Mouse (Mus musculus) liver, embryonic 16.5 days (tissue): ENCODE results near the gene Cfc1. TPM values are rescaled to one million over a fixed set of nuclear protein-coding genes. Genes with fewer than 3 reads are reported as not detected.
"Not testable (repeated sequence)": the region's sequence is repeated elsewhere in the genome, so short reads cannot be mapped to it uniquely, and the experiment has no call there.

Experiments used
- ATAC-seq: fragments of 200-750 bp; cut with Nextera tagmentation; 2 replicates; pipeline ENCODE4 v1.8.0; 2017; ENCODE audit warnings: low read depth, mild to moderate bottlenecking, moderate number of reproducible peaks, moderate library complexity
- H3K27ac ChIP-seq: fragments of 300-500 bp; sonication (generic); 2 replicates; pipeline ENCODE4 v1.5.1; 2014; ENCODE audit warnings: mild to moderate bottlenecking, low read length
- H3K27me3 ChIP-seq: fragments of 300-500 bp; sonication (generic); 2 replicates; pipeline ENCODE4 v1.6.1; 2014; ENCODE audit warnings: low read depth, low read length, mixed read lengths; ENCODE audit not compliant: control insufficient read depth, insufficient read depth
- H3K36me3 ChIP-seq: fragments of 300-500 bp; sonication (generic); 2 replicates; pipeline ENCODE4 v1.6.1; 2014; ENCODE audit warnings: mild to moderate bottlenecking; ENCODE audit not compliant: control insufficient read depth, insufficient read depth
- H3K4me1 ChIP-seq: fragments of 300-500 bp; sonication (generic); 2 replicates; pipeline ENCODE4 v1.6.1; 2014; ENCODE audit warnings: low read depth, low read length, mixed read lengths; ENCODE audit not compliant: control insufficient read depth
- H3K4me2 ChIP-seq: fragments of 300-500 bp; sonication (generic); 2 replicates; pipeline ENCODE4 v1.6.1; 2014; ENCODE audit warnings: low read depth, low read length, mixed read lengths
- H3K4me3 ChIP-seq: fragments of 300-500 bp; sonication (generic); 2 replicates; pipeline ENCODE4 v1.5.1; 2014; ENCODE audit warnings: low read depth, mild to moderate bottlenecking, low read length
- H3K9ac ChIP-seq: fragments of 300-500 bp; sonication (generic); 2 replicates; pipeline ENCODE4 v1.6.1; 2014; ENCODE audit warnings: low read depth, low read length
- H3K9me3 ChIP-seq: fragments of 300-500 bp; sonication (generic); replicated peaks from 2 replicates; pipeline ENCODE4 v1.6.1; 2016; ENCODE audit warnings: low read length; ENCODE audit not compliant: control insufficient read depth
- WGBS: fragments of 180-500 bp; shearing (Covaris S2); extraction: QIAGEN DNeasy Blood & Tissue Kit; methylation state at CpG from one replicate; pipeline ENCODE4 v1.1.7; 2014; ENCODE audit not compliant: insufficient replicate concordance; 5-methylcytosine and 5-hydroxymethylcytosine counted together
- polyA plus RNA-seq: library from polyadenylated mRNA; unstranded; fragments of >200 nt; fragmentation: Nextera tagmentation; extraction: Ambion mirVana; gene quantifications from 2 replicates; pipeline ENCODE4 v1.2.1, GENCODE M21; 2015

The Cfc1 gene
- not detected in 2 replicates for polyA plus RNA-seq

DNA sequence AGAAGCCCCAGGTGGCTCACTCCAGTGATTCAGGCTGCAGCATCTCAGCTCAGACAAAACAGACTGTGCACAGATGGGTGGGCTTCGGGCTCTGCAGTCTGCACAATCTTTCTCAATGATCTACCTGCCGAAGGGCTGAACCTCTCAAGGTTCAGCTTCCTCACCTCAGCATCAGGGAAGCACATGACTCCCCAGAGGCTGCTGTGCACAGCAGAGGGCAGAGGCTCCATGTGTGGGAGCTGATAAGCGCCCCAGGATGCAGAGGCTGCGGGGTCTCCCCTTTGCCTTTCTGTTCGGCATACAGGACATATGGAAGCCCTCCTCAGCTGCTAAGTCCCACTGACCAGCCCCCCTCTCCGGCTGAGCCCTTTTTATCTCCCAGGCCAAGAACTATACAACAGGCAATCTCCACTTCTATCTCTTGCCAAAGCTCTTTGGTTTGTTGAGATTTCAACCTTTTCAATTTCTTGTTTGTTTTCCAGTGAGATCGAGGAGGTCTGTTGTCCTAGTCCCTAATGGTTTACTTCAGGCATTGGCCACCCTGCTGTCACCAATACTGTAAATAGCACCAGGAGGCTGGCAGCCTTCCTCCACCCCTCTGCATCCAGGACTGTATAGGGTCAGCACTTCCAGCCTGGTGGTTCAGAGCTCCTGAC, at the start of gene Cfc1:
Gene Cfc1 (plus strand): TSS at position 606 of the 656 bp plus-strand sequence.
- H3K4me2 ChIP-seq, H3K9ac ChIP-seq, H3K4me3 ChIP-seq, H3K9me3 ChIP-seq, ATAC-seq, H3K36me3 ChIP-seq, H3K27ac ChIP-seq, H3K4me1 ChIP-seq: not testable (repeated sequence)
- peaks cover 18% of the 10 kb centered on the region for H3K27me3 ChIP-seq
- WGBS, result 9% methylated on average over 7 of the region's 7 CpGs

DNA sequence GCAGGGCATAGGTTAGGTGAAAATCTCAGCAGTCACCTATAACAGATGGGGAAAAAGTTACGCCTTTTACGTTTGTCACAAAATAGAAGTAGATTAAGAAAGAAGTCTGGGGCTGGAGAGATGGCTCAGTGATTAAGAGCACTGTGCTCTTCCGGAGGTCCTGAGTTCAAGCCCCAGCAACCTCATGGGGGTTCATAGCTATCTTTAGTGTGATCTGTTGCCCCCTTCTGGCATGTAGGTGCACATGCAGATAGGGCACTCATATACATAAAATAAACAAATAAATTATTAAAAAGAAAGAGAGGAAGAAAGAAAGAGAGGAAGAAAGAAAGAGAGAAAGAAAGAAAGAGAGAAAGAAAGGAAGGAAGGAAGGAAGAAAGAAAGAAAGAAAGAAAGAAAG, 48.1 kb upstream of the Cfc1 start:
- Histone ChIP-seq H3K4me1 (no peaks in the 10 kb centered on the region; the same call in 1 of the 2 replicates), H3K4me3 (no peak overlapping the region), H3K9me3 (no peaks in the 10 kb centered on the region), H3K9ac (no peak overlapping the region), H3K27ac (no peak overlapping the region), H3K4me2 (no peak overlapping the region), H3K36me3 (no peaks in the 10 kb centered on the region), H3K27me3 (no peaks in the 10 kb centered on the region)
- WGBS, result 74% methylated on average over 3 of the region's 3 CpGs
- no peak for ATAC-seq

DNA sequence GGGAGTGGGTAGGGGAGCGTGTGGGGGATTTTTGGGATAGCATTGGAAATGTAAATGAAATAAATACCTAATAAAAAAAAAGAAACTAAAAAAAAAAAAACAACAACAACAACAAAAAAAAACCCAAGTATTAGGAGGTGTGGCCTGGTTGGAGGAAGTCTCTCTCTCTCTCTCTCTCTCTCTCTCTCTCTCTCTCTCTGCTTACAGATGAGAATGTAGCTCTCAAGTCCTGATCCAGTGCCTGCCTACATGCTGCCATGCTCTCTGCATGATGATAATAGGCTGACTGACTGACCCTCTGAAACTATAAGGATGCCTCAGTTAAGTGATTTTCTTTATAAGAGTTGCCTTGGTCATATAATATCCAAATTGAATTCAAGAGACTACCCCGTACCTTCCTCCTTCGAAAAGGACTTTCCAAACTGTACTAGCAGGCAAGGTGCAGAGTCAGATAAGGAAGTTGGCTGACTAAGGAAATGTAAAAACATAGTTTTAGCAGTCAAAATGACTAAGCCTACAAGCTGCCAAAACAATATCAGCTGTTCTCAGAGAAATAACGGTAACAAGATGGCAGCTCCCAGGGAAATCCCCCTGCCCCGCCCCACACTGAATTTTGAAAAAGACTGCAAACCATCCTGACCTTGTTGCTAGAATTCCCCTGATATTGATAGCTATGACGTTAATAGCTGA, 45.5 kb upstream of the Cfc1 start:
- H3K36me3 ChIP-seq, result no peaks in the 10 kb centered on the region
- no peak overlapping the region for H3K4me2 ChIP-seq
- ATAC-seq, result no peak
- H3K4me3 ChIP-seq, result no peak overlapping the region
- 35% methylated on average over 6 of the region's 6 CpGs for WGBS
- H3K9ac ChIP-seq, result no peak overlapping the region
- no peaks in the 10 kb centered on the region; the same call in 1 of the 2 replicates for H3K4me1 ChIP-seq
- no peaks in the 10 kb centered on the region for H3K9me3 ChIP-seq
- H3K27ac ChIP-seq, result no peak overlapping the region
- H3K27me3 ChIP-seq, result no peaks in the 10 kb centered on the region

DNA sequence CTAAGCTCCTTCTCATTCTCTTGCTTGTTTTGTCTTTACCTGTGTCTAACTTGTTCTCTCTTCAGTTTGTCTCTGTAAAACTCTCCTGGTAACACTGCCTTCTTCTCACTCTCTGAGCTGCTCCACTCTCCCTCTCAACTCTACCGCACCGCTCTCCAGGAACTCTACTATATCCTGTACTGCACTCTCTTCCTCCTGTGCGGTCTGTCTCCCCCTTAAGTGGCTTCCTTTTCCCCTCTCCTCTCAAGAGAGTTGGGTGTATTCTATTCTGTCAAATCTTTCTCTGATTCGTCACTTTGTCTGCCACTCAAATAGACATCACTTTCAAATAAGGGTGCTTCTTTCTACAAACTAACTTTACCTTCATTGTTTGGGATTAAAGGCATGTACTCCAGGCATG, 44.0 kb upstream of the Cfc1 start:
- Histone ChIP-seq H3K27ac (no peak overlapping the region), H3K27me3 (no peaks in the 10 kb centered on the region), H3K4me2 (no peak overlapping the region), H3K4me3 (no peak overlapping the region), H3K36me3 (no peaks in the 10 kb centered on the region), H3K9me3 (no peaks in the 10 kb centered on the region), H3K4me1 (no peaks in the 10 kb centered on the region), H3K9ac (no peak overlapping the region)
- no peak for ATAC-seq
- WGBS, result 48% methylated on average over 4 of the region's 4 CpGs

DNA sequence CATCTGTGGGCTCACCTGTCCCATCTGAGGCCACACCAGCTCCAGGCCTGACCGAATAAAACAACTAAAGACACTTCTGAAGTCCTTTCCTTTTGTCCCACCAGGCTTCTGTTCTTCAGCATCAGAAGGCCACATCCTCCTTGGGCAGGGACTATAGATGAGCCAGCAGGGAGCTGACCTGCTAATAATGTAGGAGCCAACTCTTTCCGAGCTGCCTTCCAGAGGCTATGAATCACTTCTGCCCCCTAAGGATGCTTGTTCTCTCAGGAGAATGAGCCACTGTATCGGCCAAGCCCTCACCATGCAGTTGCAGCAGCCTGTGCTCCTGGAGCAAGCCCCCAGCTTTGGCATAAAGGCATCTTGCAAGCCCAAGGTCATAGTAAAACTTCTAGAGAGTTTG, 32.5 kb upstream of the Cfc1 start:
- 61% methylated on average over 3 of the region's 3 CpGs for WGBS
- Histone ChIP-seq H3K4me2 (no peak overlapping the region), H3K36me3 (no peaks in the 10 kb centered on the region), H3K9me3 (no peaks in the 10 kb centered on the region), H3K4me3 (no peak overlapping the region), H3K9ac (no peak overlapping the region), H3K27me3 (no peaks in the 10 kb centered on the region), H3K27ac (no peak overlapping the region), H3K4me1 (no peaks in the 10 kb centered on the region)
- ATAC-seq, result no peak

DNA sequence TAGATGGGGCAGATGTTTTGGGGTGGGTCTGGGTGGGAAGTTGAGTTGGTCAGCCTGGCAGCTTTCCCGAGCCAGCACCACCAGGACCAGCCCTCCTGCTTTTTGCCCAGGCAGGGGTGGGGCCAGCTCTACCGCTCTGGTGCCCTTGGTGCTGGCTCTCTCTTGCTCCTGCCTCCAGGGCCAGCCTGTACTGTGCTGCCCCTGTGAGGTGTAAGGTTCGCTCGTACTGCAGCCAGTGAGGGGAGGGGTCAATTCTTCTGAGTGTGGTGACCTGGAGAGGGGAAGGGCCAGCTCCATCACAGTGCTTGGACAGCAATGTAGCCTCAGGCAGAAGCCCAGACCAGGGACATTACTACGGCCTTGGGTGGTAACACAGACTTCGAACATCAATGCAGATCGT, 30.1 kb upstream of the Cfc1 start:
- H3K27ac ChIP-seq, result no peak overlapping the region
- WGBS, result 54% methylated on average over 7 of the region's 7 CpGs
- no peaks in the 10 kb centered on the region for H3K9me3 ChIP-seq
- H3K4me3 ChIP-seq, result no peak overlapping the region
- no peak overlapping the region for H3K4me2 ChIP-seq
- no peak overlapping the region for H3K9ac ChIP-seq
- H3K4me1 ChIP-seq, result no peaks in the 10 kb centered on the region
- no peak for ATAC-seq
- no peaks in the 10 kb centered on the region for H3K27me3 ChIP-seq
- H3K36me3 ChIP-seq, result no peaks in the 10 kb centered on the region

DNA sequence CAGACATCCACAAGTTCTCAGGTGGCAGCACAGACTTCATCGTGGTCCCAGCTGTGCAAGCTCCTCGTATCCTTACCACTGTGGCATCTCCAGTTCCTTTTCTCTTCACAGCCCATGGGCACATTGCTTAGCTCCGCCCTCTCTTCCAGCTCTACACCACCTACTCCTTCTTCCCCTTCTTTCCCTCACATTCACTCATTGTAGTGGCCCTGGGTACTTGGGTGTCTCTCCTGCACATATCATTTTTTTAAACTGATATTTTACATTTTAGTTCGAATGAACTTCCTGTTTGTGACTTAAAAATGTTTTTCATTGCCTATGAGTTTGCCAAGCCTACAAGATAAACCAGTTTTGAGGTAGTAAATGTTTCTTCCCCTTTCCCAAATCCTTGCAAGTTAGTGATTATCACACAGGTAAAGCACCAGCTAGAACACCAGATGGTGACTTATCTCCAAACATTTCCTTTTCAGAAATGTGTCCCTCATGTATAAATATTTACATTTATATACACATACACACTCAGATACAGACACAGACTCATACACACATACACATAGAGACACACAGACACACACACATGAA, 29.4 kb upstream of the Cfc1 start:
- Histone ChIP-seq H3K4me3 (no peak overlapping the region), H3K36me3 (no peaks in the 10 kb centered on the region), H3K4me1 (no peaks in the 10 kb centered on the region), H3K27me3 (no peaks in the 10 kb centered on the region), H3K27ac (no peak overlapping the region), H3K4me2 (no peak overlapping the region), H3K9ac (no peak overlapping the region), H3K9me3 (no peaks in the 10 kb centered on the region)
- no peak for ATAC-seq
- WGBS, result 39% methylated on average over 4 of the region's 4 CpGs

DNA sequence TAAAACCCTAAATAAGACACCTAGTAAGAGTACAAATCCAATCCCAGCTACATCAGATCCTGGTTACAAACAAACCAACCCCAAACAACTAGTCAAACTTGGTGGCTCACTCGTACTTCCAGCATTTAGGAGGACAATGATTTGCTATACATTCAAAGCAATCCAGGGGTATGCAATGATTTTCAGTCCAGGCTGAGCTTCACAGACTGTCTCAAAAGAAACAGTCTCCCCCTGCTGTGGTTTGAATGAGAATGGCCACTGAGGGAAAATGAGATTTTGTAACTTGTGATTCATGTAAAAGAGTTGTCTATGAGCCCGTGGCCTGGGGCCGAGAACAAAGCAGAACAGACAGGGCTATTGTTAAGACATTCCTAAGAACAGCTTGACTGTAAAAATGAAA, 27.5 kb upstream of the Cfc1 start:
- no peaks in the 10 kb centered on the region for H3K4me1 ChIP-seq
- no peak overlapping the region for H3K4me3 ChIP-seq
- H3K9me3 ChIP-seq, result no peaks in the 10 kb centered on the region
- no peaks in the 10 kb centered on the region for H3K27me3 ChIP-seq
- H3K4me2 ChIP-seq, result no peak overlapping the region
- no peak for ATAC-seq
- no peak overlapping the region for H3K27ac ChIP-seq
- 83% methylated on average over 3 of the region's 3 CpGs for WGBS
- no peak overlapping the region for H3K9ac ChIP-seq
- H3K36me3 ChIP-seq, result no peaks in the 10 kb centered on the region

DNA sequence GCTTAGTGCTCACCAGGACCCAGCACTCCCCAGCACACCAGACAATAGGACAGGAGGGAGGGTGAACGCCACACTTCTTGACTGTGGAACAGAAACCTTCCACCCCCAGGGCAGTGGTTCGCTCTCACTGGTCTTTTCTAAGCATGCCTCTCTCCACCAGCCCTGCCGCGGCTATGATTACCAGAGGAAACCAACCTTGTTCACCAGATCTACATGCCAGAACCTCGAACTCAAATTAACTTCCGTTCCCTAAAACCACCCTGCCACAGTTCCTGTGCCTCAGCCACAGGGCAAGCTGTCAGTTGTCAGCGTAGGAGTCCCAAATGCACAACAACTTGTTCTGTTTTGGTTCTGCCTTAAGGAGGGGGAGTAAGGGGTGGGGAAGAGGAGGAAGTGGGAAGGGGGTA, 24.9 kb upstream of the Cfc1 start:
- H3K36me3 ChIP-seq, result no peaks in the 10 kb centered on the region
- no peak overlapping the region for H3K4me3 ChIP-seq
- no peak for ATAC-seq
- H3K27ac ChIP-seq, result no peak overlapping the region
- H3K9me3 ChIP-seq, result no peaks in the 10 kb centered on the region
- no peak overlapping the region for H3K9ac ChIP-seq
- H3K27me3 ChIP-seq, result no peaks in the 10 kb centered on the region
- peak overlapping the region; percentile 36 for H3K4me2 ChIP-seq
- no peaks in the 10 kb centered on the region for H3K4me1 ChIP-seq
- WGBS, result 1% methylated on average over 7 of the region's 7 CpGs
